Mouse (Mus musculus): Measurements from ENCODE around the gene Mfsd11.

DNA sequence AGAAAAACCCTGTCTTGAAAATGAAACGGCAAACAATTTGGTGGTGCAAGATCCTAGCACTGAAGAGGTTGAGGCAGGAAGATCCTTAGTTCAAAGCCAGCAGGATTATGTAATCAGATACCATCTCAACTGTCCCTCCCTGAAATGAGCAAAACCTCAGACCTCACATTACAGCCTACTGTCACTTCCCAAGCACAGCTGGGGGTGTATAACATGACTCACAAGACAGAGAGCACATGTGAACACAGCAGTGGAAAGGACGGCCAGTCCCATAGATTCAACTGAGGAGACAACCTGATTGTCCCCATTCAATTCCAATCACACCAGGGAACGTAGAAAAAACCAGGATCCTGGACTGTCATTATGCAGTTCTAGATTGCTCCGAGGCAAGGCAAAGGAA is 16.0 kb upstream of the Mfsd11 start:
- TF ChIP-seq MAFK (IDR thresholded peaks at IDR 0.05; ENCODE audit: insufficient read depth, low read depth, low read length) (no peak), ZC3H11A (IDR thresholded peaks at IDR 0.05; ENCODE audit: borderline replicate concordance, low read depth, low read length) (no peak), ZNF384 (IDR thresholded peaks at IDR 0.05; ENCODE audit: low read depth, low read length) (no peak), CHD2 (IDR thresholded peaks at IDR 0.05; ENCODE audit: low read depth, low read length) (no peak)
